Mouse (Mus musculus) testis, postnatal 10 days (tissue): Measurements from ENCODE around the gene Apobec4.
A peak's percentile ranks its signal among the peaks of the same experiment; 100 is the strongest.
"Not testable (repeated sequence)": the region's sequence is repeated elsewhere in the genome, so short reads cannot be mapped to it uniquely, and the experiment has no call there.

Experiments
- DNase-seq: peaks from one replicate; pipeline ENCODE4 v3.0.0; 2021; ENCODE audit warnings: low spot score

Gene Apobec4

GRCm38 (mm10) chr1:152766804-152767748 is 16.7 kb downstream of the Apobec4 start:
- no peak for DNase-seq

DNA sequence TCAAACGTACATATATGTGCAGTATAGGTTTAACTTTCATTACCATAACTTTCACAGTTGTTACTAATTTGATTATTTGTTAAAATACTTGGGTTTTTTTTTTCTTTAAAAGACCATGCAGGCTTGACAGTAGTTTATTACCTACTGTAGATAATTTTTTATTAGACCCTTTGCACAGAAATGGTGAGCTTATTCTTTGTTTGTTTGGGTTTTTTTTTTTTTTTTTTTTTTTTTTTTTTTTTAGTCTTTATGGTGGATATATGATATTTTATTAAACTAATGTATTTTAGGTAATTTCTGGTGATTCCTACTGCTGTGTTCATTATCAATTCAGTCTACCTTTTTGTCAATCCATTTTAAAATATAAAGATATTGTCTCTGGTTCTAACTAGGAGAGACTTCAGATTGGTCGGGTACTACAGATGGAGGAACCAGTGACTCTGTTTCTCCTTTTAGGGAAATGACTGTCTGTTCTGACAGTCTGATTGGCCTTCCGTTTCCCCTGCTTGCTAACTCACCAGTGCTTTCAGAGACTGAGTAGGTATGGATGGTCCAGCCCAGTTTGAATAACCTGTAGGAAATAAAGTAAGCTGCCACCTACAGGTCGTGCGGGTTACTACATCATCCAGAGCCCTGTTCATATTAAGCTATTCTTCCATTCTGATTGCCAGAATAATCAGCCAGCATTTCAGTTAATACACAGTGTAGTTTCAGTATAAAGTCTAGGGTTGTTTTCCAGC is 17.6 kb downstream of the Apobec4 start:
- peak; percentile 87 for DNase-seq

DNA sequence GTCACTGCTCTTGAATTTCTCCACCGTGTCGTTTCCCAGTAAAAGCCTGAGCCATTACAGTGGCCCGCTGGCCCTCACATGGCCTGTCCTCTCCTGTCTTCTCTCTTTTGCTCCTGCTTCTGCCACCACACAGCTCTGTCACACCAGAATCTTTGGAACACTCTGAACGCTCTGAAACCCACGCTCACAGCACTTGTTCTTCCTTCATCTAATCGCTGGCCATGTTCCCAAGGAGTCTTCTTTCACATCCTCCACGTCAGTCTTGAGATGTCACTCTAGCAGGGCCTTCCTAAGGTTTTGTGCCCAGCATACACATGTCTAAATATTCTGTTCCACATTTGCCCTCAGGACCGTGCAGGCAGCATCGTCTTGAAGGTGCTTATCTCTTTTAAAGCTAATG is 20.7 kb downstream of the Apobec4 start:
- no peak for DNase-seq

DNA sequence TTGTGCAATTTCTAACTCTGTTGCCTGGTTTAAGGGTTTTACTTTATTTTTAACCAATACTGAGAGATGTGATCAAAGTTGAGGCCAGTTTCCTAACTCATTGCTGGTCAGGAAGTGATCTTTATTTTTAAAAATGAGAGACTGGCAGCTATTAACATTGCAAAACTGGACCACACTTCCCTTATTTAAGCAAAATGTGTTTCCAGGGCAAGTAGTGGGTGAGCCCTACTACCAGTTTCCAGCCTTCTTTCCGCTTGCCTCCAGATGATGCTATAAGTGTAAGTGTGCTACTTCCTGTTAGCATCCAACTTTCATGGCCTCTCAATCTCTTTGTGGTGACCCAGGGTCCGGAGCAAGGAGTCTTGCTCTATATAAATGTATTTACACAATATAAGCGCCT is 24.2 kb downstream of the Apobec4 start:
- not testable (repeated sequence) for DNase-seq

GRCm38 (mm10) chr1:152779071-152779737 is 28.9 kb downstream of the Apobec4 start:
- DNase-seq = peak; percentile 84

DNA sequence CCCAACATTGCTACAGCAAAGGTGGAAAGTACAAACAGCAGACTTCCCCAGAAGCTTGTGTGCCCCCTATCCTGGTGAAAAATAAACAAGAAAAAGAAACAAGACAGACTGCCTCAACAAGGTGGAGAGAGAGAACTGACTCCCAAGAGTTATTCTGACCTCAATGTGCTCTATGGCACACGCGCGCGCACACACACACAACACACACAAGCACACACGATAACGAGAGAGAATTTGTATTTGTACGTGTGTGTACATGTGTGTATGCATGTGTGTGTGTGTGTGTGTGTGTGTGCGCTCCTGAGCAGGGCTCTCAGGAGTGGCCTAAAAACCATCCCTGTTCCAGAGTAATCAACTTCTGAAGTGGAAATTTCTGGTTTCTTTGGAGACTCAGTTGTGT is 34.3 kb downstream of the Apobec4 start:
- DNase-seq = no peak

DNA sequence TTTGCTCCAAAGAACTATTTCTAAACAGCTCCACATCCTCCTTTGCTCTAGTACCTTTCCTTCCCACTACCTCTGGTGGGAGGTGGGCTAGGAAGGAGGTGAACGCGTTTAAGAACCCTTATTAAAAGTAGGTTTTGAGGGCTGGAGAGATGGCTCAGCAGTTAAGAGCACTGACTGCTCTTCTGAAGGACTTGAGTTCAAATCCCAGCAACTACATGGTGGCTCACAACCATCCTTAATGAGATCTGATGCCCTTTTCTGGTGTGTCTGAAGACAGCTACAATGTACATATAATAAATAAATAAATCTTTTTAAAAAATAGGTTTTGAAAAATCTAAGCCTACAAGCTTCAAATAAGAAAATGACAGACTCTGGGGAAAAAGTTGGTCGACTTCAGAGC is 35.1 kb downstream of the Apobec4 start:
- DNase-seq = not testable (repeated sequence)

GRCm38 (mm10) chr1:152786953-152787352 is 36.6 kb downstream of the Apobec4 start:
- peak; percentile 23 for DNase-seq

- DNase-seq = peak; percentile 31
Measured at GRCm38 (mm10) chr1:152788121-152788660, 37.8 kb downstream of the Apobec4 start.

DNA sequence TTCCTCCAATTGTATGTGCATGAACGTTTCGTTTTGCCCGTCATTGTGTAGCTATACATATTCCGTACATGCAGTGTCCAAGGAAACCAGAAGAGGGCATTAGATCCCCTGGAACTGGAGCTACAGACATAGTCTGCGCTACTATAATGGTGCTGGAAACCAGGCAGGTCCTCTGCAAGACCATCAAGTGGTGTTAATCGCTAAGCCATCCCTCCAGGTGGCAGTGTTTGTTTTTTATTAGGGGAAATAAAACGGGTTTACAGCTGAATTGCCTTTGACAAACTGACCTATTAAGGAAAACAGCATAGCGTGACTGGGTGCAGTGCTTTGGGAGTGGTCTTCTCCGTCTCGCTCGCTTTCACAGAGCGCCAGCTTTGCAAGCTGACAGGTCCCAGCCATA is 39.9 kb downstream of the Apobec4 start:
- peak; percentile 62 for DNase-seq

DNA sequence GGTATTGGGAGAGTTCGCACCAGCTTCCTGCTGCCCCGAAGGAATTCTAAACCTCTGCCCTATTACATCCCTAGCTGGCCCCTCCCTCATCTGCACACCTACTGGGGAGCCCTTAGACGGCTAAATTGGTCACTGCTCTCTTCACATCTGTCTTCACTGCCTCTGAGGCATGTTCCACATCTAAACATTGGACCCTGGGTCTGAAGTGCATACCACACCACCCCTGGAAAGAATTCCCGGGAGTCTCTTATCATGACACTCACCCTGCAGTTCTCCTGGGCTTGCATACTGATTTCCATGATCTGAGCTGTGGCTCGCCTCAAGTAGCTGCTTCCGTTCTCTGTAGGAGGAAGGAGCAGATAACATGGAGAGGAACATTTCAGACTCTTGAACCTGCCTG is 40.5 kb downstream of the Apobec4 start:
- peak; percentile 35 for DNase-seq

- peak; percentile 36 for DNase-seq
Measured at GRCm38 (mm10) chr1:152791269-152791668, 40.9 kb downstream of the Apobec4 start.

- DNase-seq = peak; percentile 45
Measured at GRCm38 (mm10) chr1:152792736-152793494, 42.6 kb downstream of the Apobec4 start.

DNA sequence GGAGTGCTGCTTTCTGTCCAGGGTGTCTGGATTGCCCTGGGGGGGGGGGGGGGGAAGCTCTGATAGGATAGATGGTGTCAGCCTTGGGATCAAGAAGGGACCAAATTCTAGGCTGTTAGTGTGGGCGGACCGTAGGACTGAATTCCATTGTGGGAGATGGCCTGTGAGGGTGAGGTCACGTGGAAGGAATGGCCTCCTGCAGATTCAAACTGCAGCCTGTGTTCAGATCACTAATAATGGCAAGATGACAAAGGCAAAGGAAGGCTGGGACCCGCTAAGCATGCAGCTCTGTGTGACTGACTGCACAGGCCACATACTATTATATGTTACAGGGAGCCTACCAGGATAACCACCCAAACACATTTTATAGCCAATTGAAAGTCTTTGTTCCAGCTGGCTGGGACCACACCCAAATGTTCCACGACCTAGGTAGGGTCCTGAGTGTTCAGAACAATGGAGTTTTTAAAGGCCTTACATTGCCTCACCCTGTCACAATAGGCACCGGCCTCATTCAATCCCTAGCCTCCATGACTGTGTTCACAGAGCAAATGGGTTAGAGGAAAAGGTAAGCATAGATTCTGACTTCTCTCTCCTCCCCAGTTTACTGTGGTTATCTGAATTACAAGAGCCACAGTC is 43.3 kb downstream of the Apobec4 start:
- DNase-seq = peak; percentile 22

DNA sequence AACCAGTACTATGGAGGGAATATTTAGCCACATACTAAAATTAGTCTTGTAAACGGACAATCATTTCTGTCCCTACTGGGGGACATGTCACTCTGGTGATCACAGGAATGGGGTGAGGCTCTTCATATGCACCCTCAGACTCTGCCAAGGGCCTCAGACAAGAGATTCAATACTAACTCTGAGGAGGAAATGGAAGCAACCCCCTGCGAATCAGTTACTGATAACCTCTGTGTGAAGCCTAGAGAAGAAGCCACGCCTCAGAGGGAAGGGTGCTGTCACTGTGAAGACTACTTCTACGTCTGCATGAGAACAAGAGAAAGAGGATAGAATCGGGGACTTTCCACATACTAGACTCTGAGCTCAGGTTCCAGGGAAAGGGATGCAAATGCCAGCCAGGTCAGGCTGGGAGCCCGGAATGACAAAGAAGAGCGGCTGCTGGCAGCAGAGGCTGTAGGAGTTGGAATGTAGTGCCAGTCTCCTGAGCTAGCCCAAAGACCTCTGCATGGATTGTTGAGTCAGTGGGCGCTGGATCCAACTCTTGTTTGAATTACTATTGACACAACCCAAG is 45.4 kb downstream of the Apobec4 start:
- DNase-seq = no peak

GRCm38 (mm10) chr1:152796683-152797263 is 46.4 kb downstream of the Apobec4 start:
- no peak for DNase-seq

- DNase-seq = no peak
Measured at GRCm38 (mm10) chr1:152798125-152798524, 47.8 kb downstream of the Apobec4 start.

- peak; percentile 56 for DNase-seq
Measured at GRCm38 (mm10) chr1:152799897-152800296, 49.5 kb downstream of the Apobec4 start, which contains the start of gene Ncf2. Gene Ncf2 (plus strand): TSS chr1:152800194.

DNA sequence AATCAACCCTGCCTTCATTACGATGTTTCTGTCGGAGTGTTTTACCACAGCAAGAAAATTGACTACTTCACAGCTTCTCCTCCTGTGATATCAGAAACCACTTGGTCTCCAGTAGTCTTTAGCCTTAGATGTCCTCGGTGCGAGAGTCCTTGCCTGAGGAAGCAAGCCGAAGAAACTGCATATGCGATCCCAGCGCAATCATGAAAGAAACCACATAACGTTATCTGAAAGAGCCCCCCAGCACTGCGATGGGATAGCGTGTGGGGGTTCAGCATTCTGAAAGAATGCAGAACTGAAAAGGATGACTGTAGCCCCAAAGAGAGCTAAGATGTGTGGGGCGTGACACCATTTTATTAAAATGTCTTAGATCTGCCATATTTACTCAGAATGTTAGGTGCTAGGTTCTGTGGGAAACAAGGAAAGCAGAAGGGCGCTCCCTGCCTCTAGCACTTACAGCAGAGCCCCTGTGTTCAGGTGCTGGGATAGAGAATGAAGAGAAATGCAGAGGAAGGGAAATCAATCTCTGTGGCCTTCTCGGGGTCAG is 50.4 kb downstream of the Apobec4 start:
- DNase-seq = no peak

GRCm38 (mm10) chr1:152804907-152805306 is 54.6 kb downstream of the Apobec4 start:
- DNase-seq = no peak
